Mouse (Mus musculus): ENCODE data around the gene Klf13. TPM values are rescaled to one million over a fixed set of nuclear protein-coding genes. Genes with fewer than 3 reads are reported as not detected.

Gene Klf13
- polyA plus RNA-seq, 1 experiment from 2014 or later, result 31.3 TPM

GRCm38 (mm10) chr7:63943946-63944345, 5.2 kb upstream of the Klf13 start:
- 64% methylated on average over 2 of the region's 2 CpGs for WGBS

GRCm38 (mm10) chr7:63941501-63941900, 2.8 kb upstream of the Klf13 start:
- no peak overlapping the region for H3K9ac ChIP-seq

More at GRCm38 (mm10) chr7:63943946-63944345, 5.2 kb upstream of the Klf13 start:
- Histone ChIP-seq H3K4me3 (no peak overlapping the region), H3K27me3 (no peaks in the 10 kb centered on the region), H3K27ac (no peak overlapping the region), H3K9ac (no peak overlapping the region), H3K4me2 (no peak overlapping the region), H3K4me1 (peaks cover 11% of the 10 kb centered on the region), H3K36me3 (no peaks in the 10 kb centered on the region), H3K9me3 (no peaks in the 10 kb centered on the region)
- ATAC-seq (ENCODE audit: insufficient number of reproducible peaks, low FRiP score, low TSS enrichment, low read depth), result no peak

GRCm38 (mm10) chr7:63941050-63941449, 2.3 kb upstream of the Klf13 start:
- no peak overlapping the region for H3K9ac ChIP-seq
- H3K4me1 ChIP-seq, result peaks cover 18% of the 10 kb centered on the region
- 85% methylated on average over 3 of the region's 3 CpGs for whole genome bisulfite sequencing
- H3K36me3 ChIP-seq, result no peaks in the 10 kb centered on the region
- no peak for ATAC-seq (ENCODE audit: insufficient number of reproducible peaks, low FRiP score, low TSS enrichment, low read depth)
- no peak overlapping the region for H3K4me3 ChIP-seq
- H3K9me3 ChIP-seq, result no peaks in the 10 kb centered on the region
- H3K27me3 ChIP-seq, result no peaks in the 10 kb centered on the region
- H3K27ac ChIP-seq, result no peak overlapping the region
- H3K4me2 ChIP-seq, result no peak overlapping the region

More at GRCm38 (mm10) chr7:63941501-63941900, 2.8 kb upstream of the Klf13 start:
- Histone ChIP-seq H3K4me1 (peaks cover 17% of the 10 kb centered on the region), H3K4me3 (no peak overlapping the region), H3K36me3 (no peaks in the 10 kb centered on the region), H3K4me2 (no peak overlapping the region), H3K9me3 (no peaks in the 10 kb centered on the region), H3K27me3 (no peaks in the 10 kb centered on the region), H3K27ac (no peak overlapping the region)
- WGBS, result 79% methylated on average over 4 of the region's 4 CpGs
- no peak for ATAC-seq (ENCODE audit: insufficient number of reproducible peaks, low FRiP score, low TSS enrichment, low read depth)

GRCm38 (mm10) chr7:63940321-63940720, 1.6 kb upstream of the Klf13 start:
- Histone ChIP-seq H3K9me3 (no peaks in the 10 kb centered on the region), H3K27ac (peak overlapping the region; percentile 98; the same call in 1 of the 2 replicates), H3K4me3 (no peak overlapping the region), H3K27me3 (no peaks in the 10 kb centered on the region), H3K36me3 (no peaks in the 10 kb centered on the region), H3K4me2 (no peak overlapping the region), H3K4me1 (peaks cover 25% of the 10 kb centered on the region), H3K9ac (no peak overlapping the region)
- ATAC-seq (ENCODE audit: insufficient number of reproducible peaks, low FRiP score, low TSS enrichment, low read depth), result no peak
- 81% methylated on average over 5 of the region's 5 CpGs for WGBS

- Histone ChIP-seq H3K4me2 (peak overlapping the region; percentile 90), H3K27me3 (no peaks in the 10 kb centered on the region), H3K27ac (peak overlapping the region; percentile 98), H3K9ac (peak overlapping the region; percentile 69), H3K4me1 (peaks cover 33% of the 10 kb centered on the region), H3K9me3 (no peaks in the 10 kb centered on the region), H3K36me3 (no peaks in the 10 kb centered on the region), H3K4me3 (peak overlapping the region; percentile 83)
- WGBS, result under 1% methylated on average over 38 of the region's 39 CpGs
- peak; percentile 57 for ATAC-seq (ENCODE audit: insufficient number of reproducible peaks, low FRiP score, low TSS enrichment, low read depth)
Measured at GRCm38 (mm10) chr7:63939397-63939951, 759 bp upstream of the Klf13 start.

- Histone ChIP-seq H3K27me3 (no peaks in the 10 kb centered on the region), H3K36me3 (no peaks in the 10 kb centered on the region), H3K27ac (peak overlapping the region; percentile 95), H3K9me3 (no peaks in the 10 kb centered on the region), H3K4me3 (peak overlapping the region; percentile 83), H3K4me2 (peak overlapping the region; percentile 90), H3K9ac (peak overlapping the region; percentile 87), H3K4me1 (peaks cover 40% of the 10 kb centered on the region)
- ATAC-seq (ENCODE audit: insufficient number of reproducible peaks, low FRiP score, low TSS enrichment, low read depth), result peak; percentile 57
- under 1% methylated on average over 118 of the region's 121 CpGs for WGBS
Measured at GRCm38 (mm10) chr7:63938066-63938913, 425 bp downstream of the Klf13 start.

- no peak for ATAC-seq (ENCODE audit: insufficient number of reproducible peaks, low FRiP score, low TSS enrichment, low read depth)
- Histone ChIP-seq H3K36me3 (no peaks in the 10 kb centered on the region), H3K27ac (peak overlapping the region; percentile 95), H3K4me3 (peak overlapping the region; percentile 83), H3K4me2 (peak overlapping the region; percentile 90), H3K9me3 (no peaks in the 10 kb centered on the region), H3K27me3 (no peaks in the 10 kb centered on the region), H3K4me1 (peaks cover 40% of the 10 kb centered on the region), H3K9ac (peak overlapping the region; percentile 87)
- WGBS, result under 1% methylated on average over 75 of the region's 88 CpGs
Measured at GRCm38 (mm10) chr7:63937236-63938065, 1.3 kb downstream of the Klf13 start.

GRCm38 (mm10) chr7:63936986-63937235, 1.8 kb downstream of the Klf13 start:
- under 1% methylated on average over 11 of the region's 11 CpGs for WGBS
- Histone ChIP-seq H3K27ac (peak overlapping the region; percentile 95), H3K4me2 (peak overlapping the region; percentile 90), H3K9me3 (no peaks in the 10 kb centered on the region), H3K4me1 (peaks cover 40% of the 10 kb centered on the region), H3K9ac (peak overlapping the region; percentile 87), H3K4me3 (peak overlapping the region; percentile 83), H3K27me3 (no peaks in the 10 kb centered on the region), H3K36me3 (no peaks in the 10 kb centered on the region)
- no peak for ATAC-seq (ENCODE audit: insufficient number of reproducible peaks, low FRiP score, low TSS enrichment, low read depth)

- Histone ChIP-seq H3K27me3 (no peaks in the 10 kb centered on the region), H3K27ac (peak overlapping the region; percentile 95), H3K4me2 (peak overlapping the region; percentile 90), H3K9me3 (no peaks in the 10 kb centered on the region), H3K4me3 (peak overlapping the region; percentile 83), H3K36me3 (no peaks in the 10 kb centered on the region), H3K4me1 (peaks cover 40% of the 10 kb centered on the region), H3K9ac (peak overlapping the region; percentile 87)
- under 1% methylated on average over 34 of the region's 34 CpGs for WGBS
- ATAC-seq (ENCODE audit: insufficient number of reproducible peaks, low FRiP score, low TSS enrichment, low read depth), result no peak
Measured at GRCm38 (mm10) chr7:63936188-63936985, 2.3 kb downstream of the Klf13 start.

GRCm38 (mm10) chr7:63935809-63936187, 2.9 kb downstream of the Klf13 start:
- Histone ChIP-seq H3K4me3 (peak overlapping the region; percentile 83), H3K9ac (no peak overlapping the region), H3K27ac (no peak overlapping the region), H3K27me3 (no peaks in the 10 kb centered on the region), H3K9me3 (no peaks in the 10 kb centered on the region), H3K36me3 (no peaks in the 10 kb centered on the region), H3K4me1 (peaks cover 40% of the 10 kb centered on the region), H3K4me2 (peak overlapping the region; percentile 90)
- no peak for ATAC-seq (ENCODE audit: insufficient number of reproducible peaks, low FRiP score, low TSS enrichment, low read depth)
- WGBS, result 22% methylated on average over 8 of the region's 8 CpGs

GRCm38 (mm10) chr7:63934530-63934929, 4.2 kb downstream of the Klf13 start:
- no peak overlapping the region for H3K4me2 ChIP-seq
- ATAC-seq (ENCODE audit: insufficient number of reproducible peaks, low FRiP score, low TSS enrichment, low read depth), result no peak

More at GRCm38 (mm10) chr7:63934530-63934929, 4.2 kb downstream of the Klf13 start:
- Histone ChIP-seq H3K4me3 (no peak overlapping the region), H3K36me3 (no peaks in the 10 kb centered on the region), H3K9me3 (no peaks in the 10 kb centered on the region), H3K4me1 (peaks cover 31% of the 10 kb centered on the region), H3K9ac (no peak overlapping the region), H3K27ac (no peak overlapping the region), H3K27me3 (no peaks in the 10 kb centered on the region)
- 81% methylated on average over 1 of the region's 1 CpGs for WGBS

Measured in limb, embryonic 15.5 days (tissue).